Mouse (Mus musculus) gastrocnemius, postnatal 25 days (tissue): Measurements from ENCODE around the gene Hist1h1e. TPM values are rescaled to one million over a fixed set of nuclear protein-coding genes. Genes with fewer than 3 reads are reported as not detected.
A peak's percentile ranks its signal among the peaks of the same experiment; 100 is the strongest.
"Not testable (repeated sequence)": the region's sequence is repeated elsewhere in the genome, so short reads cannot be mapped to it uniquely, and the experiment has no call there.

ENCODE experiments used
- DNase-seq: peaks from one replicate; pipeline ENCODE4 v3.0.0; 2022
- total RNA-seq, 2 experiments: library from RNA; stranded (reverse); gene quantifications; 1 replicate in 1 of 2; 2 replicates in 1 of 2; pipeline ENCODE4 v1.2.3; 2021

Gene Hist1h1e
- total RNA-seq, 2 experiments from 2014 or later = 40.0 to 45.3 TPM

DNA sequence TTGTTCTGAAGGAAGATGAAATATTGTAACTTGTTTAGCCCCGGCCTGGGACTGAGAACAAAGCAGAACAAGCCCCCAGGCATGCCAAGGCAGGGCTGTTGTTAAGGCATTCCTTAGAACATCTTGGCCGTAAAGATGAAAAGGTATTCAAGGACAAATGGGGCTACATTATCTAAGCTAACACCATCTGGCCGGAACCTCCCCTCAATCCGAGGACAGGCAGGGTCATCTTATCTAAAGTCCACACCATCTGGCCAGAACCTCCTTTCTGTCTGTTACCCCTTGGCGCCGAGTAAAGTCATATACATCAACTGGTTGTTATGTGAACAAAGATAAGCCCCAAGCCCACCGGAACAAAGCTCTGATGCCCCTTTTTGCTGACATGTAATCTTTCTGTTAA, 30.5 kb downstream of the Hist1h1e start:
- DNase-seq = not testable (repeated sequence)

DNA sequence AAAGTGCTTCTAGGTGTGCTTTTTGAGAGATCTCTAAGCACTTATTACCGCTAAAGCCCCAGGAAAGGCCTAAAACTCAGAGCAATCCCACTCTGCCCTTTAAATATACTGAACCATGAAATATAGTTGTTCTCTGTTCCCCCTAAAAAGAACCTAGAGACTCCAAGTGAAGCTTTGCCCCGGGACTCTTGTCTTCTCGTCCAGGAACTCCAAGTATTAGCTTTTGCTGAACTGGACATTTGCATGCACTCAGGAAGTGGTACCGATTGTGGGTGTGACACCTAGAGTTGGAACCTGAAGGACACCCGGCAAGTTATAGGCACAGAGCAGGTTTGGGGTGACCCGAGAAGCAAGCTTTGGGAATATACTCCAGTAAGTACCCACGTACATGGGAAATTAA, 31.2 kb downstream of the Hist1h1e start:
- DNase-seq = no peak

DNA sequence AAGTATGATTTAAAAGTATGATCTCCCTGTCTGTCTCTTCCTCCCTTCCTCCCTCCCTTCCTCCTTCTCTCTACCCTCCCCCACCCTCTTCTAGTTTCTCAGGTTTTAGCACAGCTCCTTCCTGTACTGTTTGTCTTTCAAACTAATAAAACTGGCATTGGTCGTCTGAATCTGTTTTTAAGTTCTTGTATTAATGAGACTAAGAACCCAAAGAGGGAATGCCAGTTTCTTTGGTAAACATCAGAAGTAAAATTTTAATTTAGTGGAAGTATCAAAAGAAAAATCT, 35.5 kb downstream of the Hist1h1e start:
- DNase-seq = no peak

DNA sequence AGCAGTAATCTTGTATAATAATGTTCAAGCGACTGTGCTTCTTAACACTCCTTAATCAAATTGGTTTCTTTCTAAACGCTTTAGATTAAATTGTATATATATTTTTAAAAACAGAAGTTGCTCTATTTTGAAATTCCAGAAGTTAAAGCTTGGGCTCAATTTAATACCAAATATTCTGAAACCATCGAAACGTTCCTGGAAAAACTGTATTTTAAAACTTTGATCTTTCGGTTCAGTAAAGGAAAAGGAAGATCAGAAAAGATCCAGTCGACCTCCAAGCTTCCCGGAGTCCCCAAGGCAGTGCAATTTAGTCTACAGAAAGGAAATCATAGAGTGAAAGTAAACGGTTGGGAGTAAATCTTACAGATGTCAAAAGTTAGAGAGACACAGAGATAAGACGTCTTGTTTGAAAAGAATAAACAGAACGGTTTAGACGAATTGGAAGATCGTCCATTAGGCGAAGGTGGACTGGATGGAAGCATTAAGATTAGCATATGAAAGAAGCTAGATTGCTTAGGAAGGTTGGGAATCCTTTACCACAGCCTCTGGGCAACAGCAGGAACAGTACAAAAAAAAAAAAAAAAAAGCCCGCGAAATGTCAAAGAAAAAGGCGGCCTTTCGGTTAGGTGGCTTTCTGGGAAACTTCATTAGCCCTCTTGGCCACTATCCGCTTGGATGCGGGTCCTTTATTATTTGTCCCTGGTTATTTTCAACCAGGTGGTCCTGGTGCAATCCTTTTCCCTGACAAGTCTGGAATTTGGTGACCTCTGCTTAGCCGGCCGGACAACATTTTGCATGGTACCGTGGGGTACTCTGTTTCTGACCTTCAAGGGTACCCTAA, 36.0 kb downstream of the Hist1h1e start:
- no peak for DNase-seq

DNA sequence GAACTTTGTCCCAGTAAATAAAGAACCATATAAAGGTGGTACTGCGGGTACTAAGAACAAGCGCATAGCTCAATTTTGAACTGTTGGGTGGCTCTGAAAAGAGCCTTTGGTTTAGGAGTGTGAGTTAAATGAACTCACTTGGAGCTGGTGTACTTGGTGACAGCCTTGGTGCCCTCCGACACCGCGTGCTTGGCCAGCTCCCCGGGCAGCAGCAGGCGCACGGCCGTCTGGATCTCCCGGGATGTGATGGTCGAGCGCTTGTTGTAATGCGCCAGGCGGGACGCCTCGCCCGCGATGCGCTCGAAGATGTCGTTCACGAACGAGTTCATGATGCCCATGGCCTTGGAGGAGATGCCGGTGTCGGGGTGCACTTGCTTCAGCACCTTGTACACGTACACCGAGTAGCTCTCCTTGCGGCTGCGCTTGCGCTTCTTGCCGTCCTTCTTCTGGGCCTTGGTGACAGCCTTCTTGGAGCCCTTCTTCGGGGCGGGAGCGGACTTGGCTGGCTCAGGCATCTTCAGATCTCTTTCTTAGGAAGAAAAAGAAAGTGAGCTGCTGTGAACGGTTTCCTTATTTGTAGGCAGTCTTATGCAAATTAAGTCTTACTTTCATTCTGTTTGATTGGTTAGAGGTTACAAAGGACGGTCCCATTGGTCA, 36.8 kb downstream of the Hist1h1e start:
- peak; percentile 62 for DNase-seq

DNA sequence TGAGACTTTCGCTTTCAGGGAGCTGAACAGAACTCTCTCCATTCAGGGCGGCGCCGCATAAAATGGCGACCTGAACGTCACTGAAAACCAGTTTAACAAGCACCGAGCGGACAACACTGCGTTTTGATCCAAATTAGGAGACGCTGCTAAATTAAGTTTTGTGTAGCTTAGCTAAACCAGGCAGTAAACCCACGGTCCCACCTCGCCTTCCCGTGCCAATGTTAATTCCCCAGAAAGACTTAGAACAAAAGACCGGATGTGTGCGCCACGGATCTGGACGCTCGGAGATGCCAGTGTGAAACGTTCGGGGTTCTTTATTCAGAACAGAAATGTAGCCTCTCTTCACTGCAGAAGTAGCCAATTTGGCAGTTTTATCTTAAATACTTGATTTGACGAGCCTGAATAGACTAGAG, 37.3 kb downstream of the Hist1h1e start:
- peak; percentile 40 for DNase-seq

DNA sequence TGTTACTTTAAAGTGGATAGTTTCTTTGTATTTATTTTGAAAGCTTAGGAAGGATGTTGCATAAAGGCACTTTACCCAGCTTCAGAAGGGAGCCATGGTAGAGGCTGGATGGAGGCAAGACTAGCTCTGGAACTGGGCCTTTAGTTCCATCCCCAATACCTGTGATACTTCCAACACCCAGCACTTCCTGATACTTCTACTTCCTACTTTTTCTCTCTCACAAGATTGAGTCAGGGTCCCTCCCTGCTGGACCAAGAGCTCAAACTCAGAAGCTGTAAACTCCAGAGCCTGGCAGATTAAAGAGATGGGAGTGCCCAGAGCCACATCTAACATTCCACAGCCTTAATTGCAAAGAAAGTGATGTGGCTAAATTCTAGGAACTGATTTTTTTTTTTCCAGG, 38.0 kb downstream of the Hist1h1e start:
- DNase-seq = no peak

DNA sequence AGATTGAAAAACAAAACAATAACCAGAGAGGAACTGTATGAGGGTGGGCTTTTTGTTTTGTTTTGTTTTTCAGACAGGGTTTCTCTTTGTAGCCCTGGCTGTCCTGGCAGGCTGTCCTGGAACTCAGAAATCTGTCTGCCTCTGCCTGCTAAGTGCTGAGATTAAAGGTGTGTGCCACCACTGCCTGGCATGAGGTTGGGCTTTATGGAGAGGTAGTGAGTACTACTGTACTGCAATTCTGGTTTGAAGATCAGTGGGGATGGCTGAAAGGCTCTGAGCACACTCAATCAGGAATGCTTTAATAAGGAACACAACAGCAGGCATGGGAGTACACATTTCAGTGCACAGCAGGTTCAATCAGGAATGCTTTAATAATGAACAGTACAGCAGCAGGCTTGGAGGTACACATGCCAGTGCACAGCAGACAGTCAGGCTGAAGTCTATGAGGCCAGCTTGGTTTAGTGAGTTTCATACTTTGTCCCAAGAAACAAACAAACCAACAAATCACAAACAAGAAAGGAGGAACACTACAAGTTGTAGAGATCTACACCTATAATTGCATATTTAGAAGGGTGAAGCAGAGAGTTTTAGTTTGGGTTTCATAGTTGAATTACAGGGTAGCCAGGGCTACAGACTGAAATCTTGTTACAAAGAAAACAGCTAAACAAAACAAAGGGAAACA, 38.8 kb downstream of the Hist1h1e start:
- no peak for DNase-seq

DNA sequence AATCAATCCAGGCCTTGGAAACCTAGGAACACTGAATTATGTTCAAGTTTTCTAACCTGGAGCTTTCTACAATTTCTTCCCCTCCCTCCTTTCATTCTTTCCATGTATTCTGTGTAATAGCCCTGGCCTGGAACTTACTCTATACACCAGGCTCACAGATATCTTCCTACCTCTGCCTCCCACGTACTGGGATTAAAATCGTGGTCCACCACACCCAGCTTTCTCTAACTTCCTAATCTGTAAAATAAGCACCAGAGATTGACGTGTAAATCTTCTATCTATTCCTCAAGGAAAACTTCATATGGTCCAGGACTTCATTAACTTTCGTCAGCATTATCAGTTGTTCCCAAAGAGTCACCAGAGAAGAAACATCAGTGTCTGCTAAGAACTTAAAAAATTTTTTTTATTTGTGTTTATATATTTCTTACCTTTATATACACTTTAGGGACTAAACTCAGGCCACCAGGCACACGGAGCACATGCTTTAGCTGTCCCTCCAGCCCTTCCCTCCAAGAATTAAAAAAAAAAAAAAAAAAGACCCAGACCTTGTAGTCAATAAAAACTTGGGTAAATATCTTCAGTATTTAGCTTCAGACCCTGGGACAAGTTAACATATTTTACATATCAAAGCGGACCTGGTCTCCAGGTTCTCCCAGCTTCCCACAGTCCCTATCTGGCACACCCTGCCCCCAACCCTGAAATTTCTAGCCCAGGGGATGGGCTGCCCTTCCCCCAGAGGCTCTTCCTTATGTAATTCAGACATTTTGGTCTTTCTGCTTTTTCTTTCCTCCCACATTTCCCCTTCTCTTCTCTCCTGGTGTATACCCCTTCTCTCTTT, 39.9 kb downstream of the Hist1h1e start:
- no peak for DNase-seq

DNA sequence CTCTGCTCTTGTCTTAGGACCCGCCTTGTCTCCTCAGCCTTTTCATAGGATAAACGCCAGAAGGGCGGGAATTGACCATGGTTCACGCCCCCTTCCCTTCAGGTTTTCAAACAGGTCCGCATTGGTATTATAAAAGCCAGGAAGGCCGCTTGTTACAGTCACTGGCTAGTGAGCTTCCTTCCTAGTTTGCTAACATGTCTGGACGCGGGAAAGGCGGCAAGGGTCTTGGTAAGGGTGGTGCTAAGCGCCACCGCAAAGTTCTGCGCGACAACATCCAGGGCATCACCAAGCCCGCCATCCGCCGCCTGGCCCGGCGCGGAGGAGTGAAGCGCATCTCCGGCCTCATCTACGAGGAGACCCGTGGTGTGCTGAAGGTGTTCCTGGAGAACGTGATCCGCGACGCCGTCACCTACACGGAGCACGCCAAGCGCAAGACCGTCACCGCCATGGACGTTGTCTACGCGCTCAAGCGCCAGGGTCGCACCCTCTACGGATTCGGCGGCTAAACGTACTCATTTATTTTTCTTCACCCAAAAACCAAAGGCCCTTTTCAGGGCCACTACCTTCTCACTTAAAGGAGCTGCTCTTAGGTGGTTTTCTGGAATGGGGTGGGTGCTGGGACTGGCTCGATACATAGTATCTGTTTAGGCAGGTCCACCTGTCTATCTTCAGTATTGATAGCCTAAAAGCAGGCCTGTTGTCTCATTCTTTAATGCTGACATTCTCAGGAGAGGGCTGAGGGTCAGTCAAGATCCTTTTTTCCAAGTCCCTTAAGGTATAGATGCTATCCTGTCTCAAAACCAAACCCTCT, 40.7 kb downstream of the Hist1h1e start, which contains the start of gene Hist1h4d:
Hist1h4d (plus strand) TSS at position 191 of the 811 bp plus-strand sequence.
- DNase-seq = peak; percentile 92

DNA sequence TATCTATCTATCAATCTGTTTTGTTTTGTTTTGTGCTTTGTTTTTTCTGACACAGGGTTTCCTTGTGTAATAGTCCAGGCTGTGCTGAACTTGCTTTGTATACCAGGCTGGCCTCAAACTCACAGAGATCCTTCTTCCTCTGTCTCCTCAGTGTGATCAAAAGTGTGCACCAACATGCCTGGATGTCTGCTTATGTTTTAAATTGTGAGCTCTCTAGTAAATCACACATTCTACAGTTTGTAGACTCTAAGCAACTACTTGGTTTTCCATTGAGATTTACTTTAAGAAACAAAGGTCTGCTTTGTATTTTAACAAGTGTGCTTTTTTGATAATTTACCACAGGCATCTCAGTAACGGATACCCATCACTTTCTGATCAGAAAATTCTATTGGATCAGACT, 44.5 kb downstream of the Hist1h1e start:
- DNase-seq = no peak

DNA sequence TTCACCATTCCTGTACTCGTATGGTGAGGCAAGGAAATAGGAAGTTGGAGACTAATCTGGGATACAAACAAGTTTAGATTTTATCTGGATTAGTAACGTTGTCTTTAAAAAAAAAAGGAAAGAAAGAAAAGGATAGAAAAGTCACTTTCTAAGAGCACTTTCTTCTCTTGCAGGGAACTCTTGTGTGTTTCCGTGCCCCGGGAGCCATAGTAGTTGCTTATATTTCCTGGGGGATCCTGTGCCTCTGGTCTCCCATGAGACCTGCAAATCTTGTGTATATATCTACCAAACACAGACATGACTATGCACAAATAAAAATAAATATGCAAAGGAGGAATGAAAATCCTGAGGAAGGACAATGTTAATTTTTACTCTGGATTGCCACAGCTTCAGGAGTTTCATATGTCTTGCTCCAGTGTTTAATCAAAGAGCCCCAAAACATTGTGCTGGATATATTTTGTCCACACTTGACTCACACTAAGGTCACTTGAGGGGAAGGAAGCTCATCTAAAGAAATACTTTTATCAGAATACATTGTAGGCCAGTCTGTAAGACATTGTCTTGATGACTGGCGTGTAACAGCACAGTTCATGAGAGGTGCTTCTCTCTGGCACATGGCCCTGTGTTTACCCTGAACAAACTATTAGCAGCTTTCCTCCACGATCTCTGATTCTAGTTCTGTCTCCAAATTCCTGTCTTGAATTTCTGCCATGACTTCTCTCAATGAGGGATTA, 45.3 kb downstream of the Hist1h1e start:
- DNase-seq = no peak

DNA sequence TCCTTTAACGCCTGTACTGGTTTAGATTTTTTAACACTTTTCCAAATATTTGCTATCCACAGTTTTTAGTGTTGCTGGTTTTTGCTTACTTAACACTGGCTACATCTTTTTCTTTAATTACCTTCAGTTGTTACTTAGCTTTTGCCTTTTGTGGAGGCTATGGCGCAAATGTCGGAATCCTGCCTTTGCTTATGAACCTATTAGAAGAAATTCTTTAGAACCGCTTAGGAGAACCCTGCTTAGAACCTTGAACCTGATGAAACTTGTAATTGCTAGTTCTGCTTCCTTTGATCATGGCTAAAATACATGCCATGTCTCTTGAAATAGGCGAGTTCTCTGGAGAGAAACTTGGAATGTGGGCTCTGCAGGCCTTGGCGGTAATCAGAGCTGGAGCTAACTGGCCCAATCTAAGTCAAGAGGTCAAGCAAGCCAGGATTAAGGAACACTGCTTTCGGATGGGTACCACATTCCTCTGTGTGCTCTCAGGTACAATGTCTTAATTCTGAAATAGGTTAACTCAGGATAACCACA, 45.9 kb downstream of the Hist1h1e start:
- DNase-seq = no peak

DNA sequence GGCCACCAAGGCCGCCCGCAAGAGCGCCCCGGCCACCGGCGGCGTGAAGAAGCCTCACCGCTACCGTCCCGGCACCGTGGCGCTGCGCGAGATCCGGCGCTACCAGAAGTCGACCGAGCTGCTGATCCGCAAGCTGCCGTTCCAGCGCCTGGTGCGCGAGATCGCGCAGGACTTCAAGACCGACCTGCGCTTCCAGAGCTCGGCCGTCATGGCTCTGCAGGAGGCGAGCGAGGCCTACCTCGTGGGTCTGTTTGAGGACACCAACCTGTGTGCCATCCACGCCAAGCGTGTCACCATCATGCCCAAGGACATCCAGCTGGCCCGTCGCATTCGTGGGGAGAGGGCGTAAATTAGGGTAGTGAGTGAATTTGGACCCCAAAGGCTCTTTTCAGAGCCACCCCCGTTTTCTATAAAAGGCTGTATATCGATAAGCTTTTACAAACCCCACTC, 46.5 kb downstream of the Hist1h1e start:
- not testable (repeated sequence) for DNase-seq

DNA sequence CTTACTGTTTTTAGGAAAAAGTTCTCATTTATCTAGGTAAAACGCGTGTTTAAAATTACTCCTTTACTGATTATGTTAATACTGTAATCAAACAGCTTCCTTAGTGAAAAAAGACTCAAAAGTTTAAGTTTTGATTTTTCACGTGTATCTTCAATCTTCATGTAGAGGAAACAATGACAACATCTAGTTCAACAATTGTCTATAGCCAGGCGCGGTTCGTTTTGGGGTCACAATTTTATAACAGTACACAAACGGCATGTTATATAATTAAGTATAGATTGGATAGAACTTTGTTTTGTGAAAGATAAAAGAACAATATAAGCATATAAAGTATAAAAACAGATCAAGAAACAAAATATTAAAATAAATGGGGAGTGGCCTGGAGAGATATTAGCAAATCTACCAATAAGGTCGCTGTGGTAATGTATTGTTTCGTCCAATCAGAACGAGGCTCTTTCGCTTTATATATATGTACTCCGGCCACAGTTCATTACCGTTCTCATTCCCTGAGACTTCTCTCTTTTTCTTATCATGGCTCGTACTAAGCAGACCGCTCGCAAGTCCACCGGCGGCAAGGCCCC, 47.0 kb downstream of the Hist1h1e start, which contains the start of gene Hist1h3d:
Hist1h3d (plus strand) TSS at position 493 of the 581 bp plus-strand sequence.
- DNase-seq = no peak

DNA sequence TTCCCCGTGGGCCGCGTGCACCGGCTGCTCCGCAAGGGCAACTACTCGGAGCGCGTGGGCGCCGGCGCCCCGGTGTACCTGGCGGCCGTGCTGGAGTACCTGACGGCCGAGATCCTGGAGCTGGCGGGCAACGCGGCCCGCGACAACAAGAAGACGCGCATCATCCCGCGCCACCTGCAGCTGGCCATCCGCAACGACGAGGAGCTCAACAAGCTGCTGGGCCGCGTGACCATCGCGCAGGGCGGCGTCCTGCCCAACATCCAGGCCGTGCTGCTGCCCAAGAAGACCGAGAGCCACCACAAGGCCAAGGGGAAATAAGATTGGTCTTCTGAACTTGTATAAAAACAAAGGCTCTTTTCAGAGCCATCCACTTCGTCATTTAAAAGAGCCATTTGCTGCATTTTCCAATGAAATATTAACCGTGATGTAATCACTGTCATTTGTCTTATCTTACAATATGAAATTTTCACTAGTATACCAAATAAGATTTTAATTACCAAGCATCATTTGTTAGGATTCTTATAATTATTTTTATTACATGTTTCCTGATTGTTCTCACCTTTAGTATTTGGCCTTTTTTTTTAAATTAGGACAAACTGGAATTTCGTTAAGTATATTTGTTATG, 47.7 kb downstream of the Hist1h1e start:
- not testable (repeated sequence) for DNase-seq

DNA sequence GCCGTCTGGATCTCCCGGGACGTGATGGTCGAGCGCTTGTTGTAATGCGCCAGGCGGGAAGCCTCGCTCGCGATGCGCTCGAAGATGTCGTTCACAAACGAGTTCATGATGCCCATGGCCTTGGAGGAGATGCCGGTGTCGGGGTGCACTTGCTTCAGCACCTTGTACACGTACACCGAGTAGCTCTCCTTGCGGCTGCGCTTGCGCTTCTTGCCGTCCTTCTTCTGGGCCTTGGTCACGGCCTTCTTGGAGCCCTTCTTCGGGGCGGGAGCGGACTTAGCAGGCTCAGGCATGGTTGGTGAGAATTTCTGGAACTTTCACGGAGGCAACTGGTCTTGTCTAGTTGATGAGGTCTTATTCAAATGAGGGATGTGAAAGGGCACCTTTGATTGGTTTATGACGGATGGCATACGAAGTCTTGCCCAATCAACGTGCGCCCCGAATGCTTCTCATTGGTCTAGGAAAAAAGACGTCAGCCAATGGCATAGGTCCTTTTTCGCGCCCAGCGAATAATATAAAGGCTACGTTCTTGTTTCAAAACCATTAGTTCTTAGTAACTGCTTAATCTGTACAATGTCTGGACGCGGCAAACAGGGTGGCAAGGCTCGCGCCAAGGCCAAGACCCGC, 48.3 kb downstream of the Hist1h1e start, which contains the start of the genes Hist1h2bf and Hist1h2ad:
Hist1h2bf (minus strand) TSS at position 299 of the 627 bp plus-strand sequence.
Hist1h2ad (plus strand) TSS at position 484 of the 627 bp plus-strand sequence.
- DNase-seq = peak; percentile 80
